Mouse (Mus musculus): ENCODE data around the gene 4930432K21Rik.

The 4930432K21Rik gene

GRCm38 (mm10) chr8:84147324-84147766, 480 bp upstream of the 4930432K21Rik start:
- peak; percentile 57 for DNase-seq (ENCODE audit: low read depth, low spot score)

DNA sequence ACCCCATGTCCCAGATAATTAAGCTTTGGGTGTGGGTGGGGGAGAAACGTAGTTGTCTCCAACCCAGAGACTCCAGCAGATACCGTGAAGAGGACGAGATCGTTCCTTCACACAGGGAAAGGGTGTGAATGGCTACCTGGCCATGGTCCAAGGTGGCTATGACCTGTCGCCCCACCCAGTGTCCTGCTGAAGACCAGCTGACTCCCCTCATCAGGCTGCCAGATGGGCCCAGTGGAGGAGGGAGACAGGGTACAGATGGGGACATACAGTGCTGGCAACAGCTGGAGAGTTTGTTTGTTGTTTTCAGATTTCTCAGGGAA, 666 bp downstream of the 4930432K21Rik start:
- no peak for DNase-seq (ENCODE audit: low read depth, low spot score)

GRCm38 (mm10) chr8:84149181-84149580, 1.4 kb downstream of the 4930432K21Rik start:
- DNase-seq (ENCODE audit: low read depth, low spot score) = peak; percentile 69

DNA sequence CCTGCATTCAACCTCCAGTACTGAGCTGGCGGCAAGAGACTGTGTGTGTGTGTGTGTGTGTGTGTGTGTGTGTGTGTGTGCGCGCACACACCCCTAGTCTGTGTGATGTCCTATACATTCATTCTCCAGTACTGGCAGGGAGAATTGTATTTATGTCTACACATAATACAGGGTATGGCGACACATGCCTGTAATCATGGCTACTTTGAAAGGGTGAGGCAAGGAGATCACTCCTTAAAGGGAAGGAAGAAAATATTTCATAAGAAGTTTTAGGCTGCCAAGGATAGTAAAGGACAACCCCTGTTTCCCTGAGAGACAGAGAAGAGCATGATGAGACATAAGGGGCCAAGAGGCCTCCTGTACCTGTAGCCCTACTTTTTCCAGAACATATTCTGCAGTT, 9.8 kb downstream of the 4930432K21Rik start:
- no peak for DNase-seq (ENCODE audit: low read depth, low spot score)

DNA sequence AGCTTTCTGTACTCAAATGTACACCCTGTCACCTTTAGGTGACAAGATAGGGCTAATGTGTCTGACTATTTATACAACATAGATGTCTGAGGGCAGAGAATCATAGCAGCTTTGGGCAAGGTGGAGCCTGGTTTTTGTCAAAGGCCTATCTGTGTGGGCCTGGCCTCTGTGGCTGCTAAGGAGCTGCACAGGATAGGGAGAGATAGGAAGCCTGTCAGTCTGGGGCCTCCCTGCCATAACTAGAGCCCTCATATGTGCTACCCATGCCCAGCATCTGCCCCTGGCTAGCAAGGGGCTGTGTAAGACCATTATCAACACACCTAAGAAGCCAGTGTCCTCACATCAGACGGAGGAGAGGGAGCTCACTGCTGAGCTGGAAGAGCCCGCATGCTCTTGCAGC, 19.9 kb downstream of the 4930432K21Rik start:
- no peak for DNase-seq (ENCODE audit: low read depth, low spot score)

DNA sequence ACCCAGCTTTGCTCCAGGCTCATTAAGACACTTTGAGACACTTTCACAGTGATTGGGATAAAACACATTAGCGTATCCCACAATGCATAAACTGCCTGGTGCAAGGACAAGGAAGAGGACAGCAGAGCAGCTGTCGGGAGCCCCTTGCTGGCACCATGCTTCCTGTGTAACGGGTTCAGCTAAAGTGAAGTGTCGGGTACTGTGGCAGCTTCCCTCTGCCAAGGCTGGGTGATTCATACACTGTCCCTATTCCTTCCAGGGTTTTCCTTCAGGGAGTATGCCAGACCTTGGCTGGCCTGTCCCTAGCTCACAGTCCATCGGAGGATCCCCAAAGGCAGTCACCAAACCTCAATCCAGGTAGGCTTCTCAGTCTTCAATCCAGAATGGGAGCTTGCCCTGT, 22.3 kb downstream of the 4930432K21Rik start:
- DNase-seq (ENCODE audit: low read depth, low spot score) = no peak

GRCm38 (mm10) chr8:84173861-84174260, 26.0 kb downstream of the 4930432K21Rik start:
- DNase-seq (ENCODE audit: low read depth, low spot score) = no peak

- no peak for DNase-seq (ENCODE audit: low read depth, low spot score)
These were observed 28.7 kb downstream of the 4930432K21Rik start for GRCm38 (mm10) chr8:84176560-84176959.

DNA sequence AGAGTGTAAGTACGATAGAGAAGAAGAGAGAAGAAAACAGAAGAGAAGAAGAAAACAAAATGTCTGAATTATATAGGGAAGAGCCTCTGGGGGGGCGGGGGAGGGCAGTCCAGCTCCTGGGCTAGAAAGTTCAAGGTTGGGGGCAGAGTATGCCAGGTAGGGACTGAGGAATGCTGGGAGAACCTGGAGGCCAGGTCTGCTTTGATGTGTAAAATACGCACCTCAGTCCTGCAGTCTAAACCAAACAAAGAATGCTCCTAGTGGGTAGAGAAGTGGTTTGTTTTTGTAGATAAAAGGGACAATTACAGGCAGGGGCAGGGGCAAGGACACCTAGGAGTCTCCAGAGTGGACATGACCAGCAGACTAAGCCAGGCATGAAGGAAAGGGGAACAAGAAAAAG, 29.6 kb downstream of the 4930432K21Rik start:
- DNase-seq (ENCODE audit: low read depth, low spot score) = peak; percentile 36

- no peak for DNase-seq (ENCODE audit: low read depth, low spot score)
These were observed 30.8 kb downstream of the 4930432K21Rik start for GRCm38 (mm10) chr8:84178592-84178991.

DNA sequence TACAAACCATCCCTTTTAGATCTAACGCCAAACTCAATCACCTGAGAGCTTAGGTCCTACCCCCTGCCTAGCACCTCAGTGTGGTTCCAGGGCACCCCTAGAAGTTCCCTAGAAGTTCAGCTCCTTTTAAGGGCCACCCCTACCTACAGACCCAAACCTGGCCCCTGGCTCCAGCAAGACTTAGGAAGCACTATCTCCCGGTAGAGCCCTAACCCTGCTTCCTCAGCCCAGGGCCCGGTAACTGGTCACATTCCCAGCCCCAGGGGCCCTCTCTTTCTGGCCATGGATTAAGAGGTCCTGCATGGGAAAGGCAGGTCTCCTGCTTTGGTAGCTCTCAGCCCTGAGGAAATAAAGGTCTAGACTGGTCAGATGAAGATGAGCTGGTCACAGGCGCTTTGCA, 32.1 kb downstream of the 4930432K21Rik start:
- DNase-seq (ENCODE audit: low read depth, low spot score) = no peak

- DNase-seq (ENCODE audit: low read depth, low spot score) = peak; percentile 83
These were observed 32.8 kb downstream of the 4930432K21Rik start for GRCm38 (mm10) chr8:84180530-84181190.

DNA sequence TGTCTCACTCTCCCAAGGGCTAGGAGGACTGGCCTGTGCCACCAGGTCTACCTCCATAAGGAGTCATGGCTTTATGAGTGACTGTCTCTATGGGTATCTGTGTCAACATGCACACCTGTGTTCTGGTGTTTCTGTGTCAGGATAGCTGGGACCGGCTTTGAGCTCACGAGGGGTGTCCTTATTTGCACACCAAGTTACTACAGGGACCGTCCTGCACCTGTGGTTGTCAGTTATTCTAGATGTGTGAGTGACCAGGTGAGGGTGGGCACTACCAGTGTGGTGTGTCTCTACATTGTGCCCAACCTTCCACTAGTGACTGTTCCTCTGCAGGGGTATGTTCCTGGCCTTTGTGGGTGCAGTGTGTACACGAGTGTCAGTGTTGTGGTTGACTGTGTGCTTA, 35.0 kb downstream of the 4930432K21Rik start:
- no peak for DNase-seq (ENCODE audit: low read depth, low spot score)

DNA sequence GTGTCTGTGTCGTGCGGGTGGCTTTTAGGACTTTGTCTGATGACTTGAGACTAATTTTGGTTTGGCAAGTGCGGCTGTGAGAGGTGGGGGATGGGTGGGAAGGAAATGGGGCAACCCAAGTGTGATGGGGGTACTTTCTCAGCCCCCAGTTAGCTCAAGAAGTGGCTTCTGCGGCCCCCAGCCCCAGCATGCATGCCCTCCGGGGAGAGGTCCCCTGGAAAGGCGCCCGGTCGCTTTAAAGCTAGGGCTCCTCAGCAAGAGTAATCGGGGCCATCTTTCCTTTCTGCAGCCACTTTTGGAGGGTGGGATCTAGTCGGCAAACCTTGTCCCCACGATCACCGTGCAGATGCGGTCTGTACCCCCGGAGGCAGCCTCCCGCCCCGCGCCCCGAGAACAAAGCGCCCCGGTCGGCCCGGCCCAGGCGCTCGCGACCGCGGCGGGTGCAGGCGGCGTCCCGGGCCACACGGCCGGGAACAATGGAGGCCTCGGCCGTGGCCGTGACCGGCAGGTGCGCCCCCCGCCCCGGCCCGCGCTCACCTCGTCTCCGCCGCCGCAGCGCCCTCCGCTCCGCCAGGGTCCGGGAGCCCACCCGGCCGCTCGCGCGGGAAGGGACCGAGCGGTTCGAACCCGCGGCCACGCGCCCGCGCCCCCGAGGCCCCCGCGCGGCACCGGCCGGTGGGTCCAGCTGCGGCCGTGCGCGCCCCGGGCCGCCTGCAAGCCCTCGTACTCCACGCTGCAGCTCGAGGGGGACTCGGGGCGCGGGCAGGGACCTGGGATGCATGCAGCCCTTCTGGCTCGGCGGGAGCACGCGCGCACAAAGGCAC, 35.6 kb downstream of the 4930432K21Rik start:
- peak; percentile 22 for DNase-seq (ENCODE audit: low read depth, low spot score)

GRCm38 (mm10) chr8:84184085-84185043, 36.5 kb downstream of the 4930432K21Rik start:
- peak; percentile 42 for DNase-seq (ENCODE audit: low read depth, low spot score)

DNA sequence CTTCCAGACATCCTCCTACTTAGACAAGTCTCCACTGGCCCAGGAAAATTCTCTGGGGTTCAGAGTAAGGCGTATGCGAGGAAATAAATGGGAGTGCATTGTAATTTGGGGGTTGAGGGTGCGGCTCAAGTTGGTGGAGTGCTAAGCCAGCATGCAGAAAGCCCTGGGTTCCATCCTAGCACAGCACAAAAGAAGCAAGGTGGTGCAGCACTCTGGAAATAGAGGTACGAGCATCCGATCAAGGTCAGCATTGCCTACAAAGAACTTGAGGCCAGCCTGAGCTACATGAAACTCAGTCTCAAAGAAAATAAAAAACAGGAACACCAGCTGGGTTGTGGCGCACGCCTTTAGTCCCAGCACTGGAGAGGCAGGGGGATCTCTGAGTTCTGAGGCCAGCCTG, 37.3 kb downstream of the 4930432K21Rik start, which contains the start of gene Nanos3:
Nanos3 (minus strand) TSS at position 101 of the 400 bp plus-strand sequence.
- peak; percentile 47 for DNase-seq (ENCODE audit: low read depth, low spot score)

GRCm38 (mm10) chr8:84186547-84186946, 38.7 kb downstream of the 4930432K21Rik start:
- DNase-seq (ENCODE audit: low read depth, low spot score) = peak; percentile 99

DNA sequence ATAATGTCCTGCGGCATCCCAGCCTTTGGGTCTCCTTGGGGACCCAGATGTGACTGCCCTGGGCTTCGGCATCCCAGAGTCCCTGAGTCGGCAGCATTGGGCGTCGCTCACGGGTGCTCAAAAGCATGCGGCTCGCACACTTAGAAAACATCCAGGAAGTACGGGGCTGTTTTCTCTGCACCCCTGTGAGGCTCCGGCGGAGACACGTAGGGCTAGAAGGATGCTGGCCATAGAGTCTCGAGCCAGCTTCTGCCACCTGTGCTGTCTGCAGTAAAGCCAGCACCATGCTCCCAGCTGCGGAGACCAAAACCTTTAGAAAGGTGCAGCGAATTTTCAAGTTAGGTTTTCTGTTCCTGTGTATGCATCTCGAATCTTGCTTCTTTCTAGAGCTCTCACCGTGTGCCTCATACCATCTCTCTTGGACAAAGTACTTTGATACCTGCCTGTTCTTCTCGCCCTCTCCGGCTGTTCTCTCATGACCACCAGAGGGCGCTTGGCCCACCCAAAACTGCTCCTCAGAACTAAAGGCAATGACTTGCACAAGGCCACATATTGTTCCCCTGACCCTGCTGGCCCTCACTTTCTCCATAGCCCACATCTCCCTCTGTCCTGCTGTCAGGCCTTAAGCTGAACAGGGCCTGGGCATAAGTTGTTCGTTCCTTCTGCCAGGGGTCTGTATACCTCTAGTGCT, 39.4 kb downstream of the 4930432K21Rik start:
- DNase-seq (ENCODE audit: low read depth, low spot score) = peak; percentile 91

- DNase-seq (ENCODE audit: low read depth, low spot score) = no peak
These were observed 40.8 kb downstream of the 4930432K21Rik start for GRCm38 (mm10) chr8:84188671-84189070.

- DNase-seq (ENCODE audit: low read depth, low spot score) = peak; percentile 95
These were observed 41.8 kb downstream of the 4930432K21Rik start for GRCm38 (mm10) chr8:84189603-84190002.

- peak; percentile 84 for DNase-seq (ENCODE audit: low read depth, low spot score)
These were observed 42.5 kb downstream of the 4930432K21Rik start for GRCm38 (mm10) chr8:84190191-84190867.

Data from R1 (cell line).